Mouse (Mus musculus) lung, adult 2 months (tissue): ENCODE measurements around the gene Mylpf.

ENCODE experiments used
- CTCF ChIP-seq: fragments of 200-500 bp; IDR thresholded peaks from 2 replicates; pipeline ENCODE4 v1.5.1; 2011; ENCODE audit warnings: mild to moderate bottlenecking, low read length, control low read depth; ENCODE audit not compliant: insufficient read depth
- POLR2A ChIP-seq: fragments of 200-500 bp; IDR thresholded peaks from 2 replicates; pipeline ENCODE4 v1.6.1; 2011; ENCODE audit warnings: low read depth, mild to moderate bottlenecking, control low read depth, low read length, borderline replicate concordance; ENCODE audit errors: extremely low read depth

DNA sequence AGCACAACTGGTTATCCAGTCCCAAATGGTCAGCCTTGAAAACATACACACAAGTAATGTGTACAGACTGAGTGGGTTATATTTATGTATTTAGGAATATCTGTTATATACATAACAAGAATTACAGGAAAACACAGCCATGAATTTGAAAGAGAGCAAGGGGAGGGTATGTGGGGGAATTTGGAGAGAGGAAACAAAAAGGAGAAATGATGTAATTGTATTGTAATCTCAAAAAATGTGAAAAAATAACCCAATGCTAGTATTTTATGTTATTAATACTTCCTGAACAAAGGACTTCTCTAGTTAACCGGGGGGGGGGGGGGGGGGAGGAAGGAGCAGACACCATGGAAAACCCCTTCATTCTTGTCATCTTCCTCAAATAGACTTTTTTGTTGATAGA, 24.0 kb upstream of the Mylpf start:
- TF ChIP-seq CTCF (no peak), POLR2A (no peak)
